Mouse (Mus musculus): ENCODE measurements around the gene Smagp. TPM values are rescaled to one million over a fixed set of nuclear protein-coding genes. Genes with fewer than 3 reads are reported as not detected.

The Smagp gene
- total RNA-seq, 2 experiments from 2014 or later, result 2.1 to 2.7 TPM

- DNase-seq (ENCODE audit: low spot score in 2 of 2), result no peak
These were observed 28.9 kb upstream of the Smagp start for GRCm38 (mm10) chr15:100665411-100666218.

DNA sequence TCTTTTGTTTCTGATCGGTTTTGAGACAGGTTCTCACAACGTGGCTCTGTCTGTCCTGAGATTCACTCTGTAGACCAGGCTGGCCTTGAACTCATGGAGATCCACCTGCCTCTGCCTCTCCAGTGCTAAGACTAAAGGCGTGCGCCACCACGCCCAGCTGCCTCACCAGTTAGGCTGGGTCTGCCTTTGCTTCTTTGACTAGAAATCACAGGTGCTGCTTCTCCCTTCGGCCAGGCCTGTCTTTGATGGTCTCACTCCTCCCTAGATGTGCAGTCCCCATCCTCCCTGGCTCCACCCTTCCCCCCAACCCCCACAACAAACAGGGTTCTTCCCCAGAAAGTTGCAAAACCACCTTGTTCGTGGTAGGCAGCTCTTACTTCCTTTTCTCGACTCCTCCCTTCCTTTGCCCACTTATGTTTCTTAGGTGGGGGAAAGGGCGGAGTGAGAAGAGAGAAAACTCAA lies 28.1 kb upstream of the Smagp start:
- DNase-seq (ENCODE audit: low spot score in 2 of 2), result no peak

GRCm38 (mm10) chr15:100660805-100661204 lies 24.1 kb upstream of the Smagp start:
- DNase-seq (ENCODE audit: low spot score in 2 of 2), result no peak

GRCm38 (mm10) chr15:100660306-100660705 lies 23.6 kb upstream of the Smagp start:
- DNase-seq (ENCODE audit: low spot score in 2 of 2), result peak in 1 of 2 experiments; percentile 40

GRCm38 (mm10) chr15:100655201-100655600 lies 18.5 kb upstream of the Smagp start:
- DNase-seq (ENCODE audit: low spot score in 2 of 2), result no peak

DNA sequence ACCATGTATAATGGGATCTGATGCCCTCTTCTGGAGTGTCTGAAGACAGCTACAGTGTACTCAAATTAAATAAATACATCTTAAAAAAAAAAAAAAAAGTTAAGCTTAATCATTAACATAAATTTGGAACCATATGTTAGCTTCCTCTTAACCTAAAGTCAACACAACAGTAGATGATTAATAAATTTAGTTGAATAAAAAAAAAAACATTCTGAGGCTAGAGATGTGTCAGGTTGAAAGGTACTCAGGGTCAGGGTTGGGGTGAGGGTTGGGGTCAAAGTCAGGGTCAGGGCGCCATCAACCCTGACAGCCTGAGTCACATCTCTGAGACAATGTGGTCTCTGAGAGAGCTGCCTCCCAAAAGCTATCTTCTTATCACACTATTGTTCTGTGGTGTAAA lies 17.5 kb upstream of the Smagp start:
- no peak for DNase-seq (ENCODE audit: low spot score in 2 of 2)

GRCm38 (mm10) chr15:100651610-100652009 lies 14.9 kb upstream of the Smagp start:
- no peak for DNase-seq (ENCODE audit: low spot score in 2 of 2)

DNA sequence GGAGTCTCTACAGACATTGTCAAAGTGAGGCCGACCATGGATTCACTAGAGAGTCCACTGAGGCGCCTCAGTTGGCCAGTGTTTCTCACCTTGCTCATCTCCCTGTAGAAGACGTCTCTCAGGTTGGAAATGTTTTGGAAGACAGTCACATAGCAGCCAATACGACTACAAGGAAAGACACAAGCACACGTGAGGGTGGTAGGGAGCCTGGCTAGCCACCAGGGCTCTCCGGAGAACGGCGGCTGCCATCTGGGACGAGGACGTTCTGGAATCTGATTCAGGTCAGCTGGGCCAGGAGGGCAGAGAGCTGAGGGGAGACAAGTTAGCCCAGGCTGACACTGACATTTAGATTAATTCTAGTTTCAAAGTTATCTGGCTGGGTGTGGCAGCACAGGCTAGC lies 13.4 kb upstream of the Smagp start:
- no peak for DNase-seq (ENCODE audit: low spot score in 2 of 2)

DNA sequence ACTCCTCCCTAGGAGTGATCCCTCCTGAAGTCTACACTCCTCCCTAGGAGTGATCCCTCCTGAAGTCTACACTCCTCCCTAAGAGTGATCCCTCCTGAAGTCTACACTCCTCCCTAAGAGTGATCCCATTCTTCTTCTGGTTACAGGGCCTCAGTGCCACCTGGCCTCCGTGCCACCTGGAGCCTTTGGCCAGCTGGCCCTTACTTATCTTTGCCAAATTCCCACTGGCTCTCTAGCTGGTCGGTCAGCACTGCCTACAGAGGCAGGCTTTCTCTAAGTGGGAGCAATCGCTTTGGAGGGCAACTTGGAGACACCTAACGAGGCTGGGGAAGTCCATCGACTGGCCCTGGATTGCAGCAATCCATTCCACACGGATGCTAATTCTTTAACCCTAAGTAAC lies 9.4 kb upstream of the Smagp start:
- no peak for DNase-seq (ENCODE audit: low spot score in 2 of 2)

DNA sequence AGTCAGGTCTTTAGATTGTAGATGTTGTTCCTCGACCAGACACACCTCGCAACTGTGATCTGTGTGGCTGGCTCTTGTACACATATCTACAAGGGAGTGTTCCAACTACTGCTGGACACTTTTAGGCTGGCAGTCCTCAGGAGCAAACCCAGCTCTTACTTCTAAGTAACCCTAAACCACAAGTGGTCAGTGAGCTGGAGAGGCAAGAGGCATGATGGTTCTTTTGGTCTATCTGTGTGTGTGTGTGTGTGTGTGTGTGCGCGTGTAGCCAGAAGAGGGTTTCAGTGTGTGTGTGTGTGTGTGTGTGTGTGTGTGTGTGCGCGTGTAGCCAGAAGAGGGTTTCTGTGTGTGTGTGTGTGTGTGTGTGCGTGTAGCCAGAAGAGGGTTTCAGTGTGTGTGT lies 5.7 kb upstream of the Smagp start:
- DNase-seq (ENCODE audit: low spot score in 2 of 2), result no peak

DNA sequence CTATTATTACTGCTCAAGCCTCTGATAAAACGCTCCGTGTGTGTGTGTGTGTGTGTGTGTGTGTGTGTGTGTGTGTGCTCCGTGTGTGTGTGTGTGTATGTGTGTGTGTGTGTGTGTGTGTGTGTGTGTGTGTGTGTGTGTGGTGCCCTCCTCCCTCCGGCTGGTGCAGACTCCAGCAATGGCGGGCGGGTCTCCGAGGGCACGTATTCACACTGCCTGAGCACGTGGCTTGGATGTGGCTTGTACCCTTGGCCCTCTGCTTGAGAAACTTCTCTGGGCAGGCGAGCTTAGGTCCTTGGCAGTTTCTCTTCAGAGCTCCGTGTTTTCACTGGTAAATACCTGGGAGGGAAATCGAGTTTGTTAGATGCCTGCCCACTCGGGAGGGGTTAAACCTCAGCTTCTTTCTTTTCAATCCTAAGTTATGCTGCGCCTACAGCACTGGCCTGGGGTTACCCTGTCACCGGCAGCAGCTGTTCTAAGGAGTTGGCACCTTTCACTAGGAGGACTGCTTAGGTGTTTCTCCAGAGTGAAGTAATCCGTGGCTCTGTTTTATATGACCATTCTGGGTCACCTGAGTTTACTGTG lies 4.6 kb upstream of the Smagp start:
- DNase-seq (ENCODE audit: low spot score in 2 of 2), result no peak

GRCm38 (mm10) chr15:100639972-100640750 lies 3.4 kb upstream of the Smagp start:
- DNase-seq (ENCODE audit: low spot score in 2 of 2), result no peak

DNA sequence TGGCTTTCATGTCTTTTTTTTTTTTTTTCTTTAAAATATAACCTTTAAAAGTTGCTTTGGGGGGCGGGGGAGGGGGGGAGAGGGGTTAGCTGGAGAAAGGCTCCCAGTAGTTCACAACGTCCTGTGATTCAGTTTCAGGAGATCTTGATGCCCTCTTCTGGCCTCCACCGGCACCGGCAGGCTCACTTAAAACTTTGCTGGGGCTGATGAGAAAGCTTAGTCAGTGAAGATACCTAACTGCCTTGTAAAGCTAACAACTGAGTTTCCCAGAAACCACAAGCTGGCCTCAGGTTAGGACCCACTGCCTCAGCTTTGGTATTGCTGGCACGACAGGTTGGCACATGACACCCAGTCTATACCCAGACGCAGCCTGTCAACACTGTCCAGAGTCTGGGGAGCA lies 921 bp upstream of the Smagp start:
- no peak for DNase-seq (ENCODE audit: low spot score in 2 of 2)

DNA sequence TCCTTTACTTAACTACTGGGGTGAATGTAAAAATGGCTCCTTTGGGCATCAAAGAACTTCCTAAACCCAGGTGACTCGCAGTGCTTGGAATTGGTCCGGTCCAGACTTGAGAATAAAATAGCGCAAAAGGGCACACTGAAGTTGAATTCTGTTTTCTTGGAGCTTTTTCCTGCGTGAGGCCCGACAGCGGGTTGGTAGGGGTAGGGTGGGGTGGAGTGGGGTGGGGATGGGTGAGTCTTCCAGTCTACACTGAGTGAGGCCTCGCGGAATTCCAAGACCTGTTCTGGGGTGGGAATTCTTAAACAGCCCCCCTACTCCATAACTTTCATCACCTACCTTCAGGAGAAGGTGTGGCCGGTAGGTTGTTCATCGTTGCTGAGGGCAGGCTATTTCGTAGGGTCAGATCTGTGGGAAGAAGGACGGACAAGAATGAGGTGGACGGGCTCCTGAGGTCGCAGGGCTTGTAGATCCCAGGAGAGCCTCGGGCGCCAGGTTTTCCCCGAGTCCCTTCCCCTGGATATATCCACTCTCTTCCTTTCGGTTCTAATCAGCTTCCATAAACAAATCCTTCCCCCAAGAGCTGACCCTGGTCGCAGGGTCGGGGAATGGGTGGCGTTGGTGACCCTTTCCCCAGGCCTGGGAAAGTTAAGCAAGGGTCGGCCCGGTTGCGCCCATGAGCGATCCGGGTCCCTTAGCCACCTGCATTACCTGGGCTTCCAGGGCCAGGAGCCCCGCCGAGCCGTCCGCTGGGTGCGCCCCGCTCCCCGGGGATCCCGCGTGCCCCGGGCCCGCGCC lies 692 bp downstream of the Smagp start:
- DNase-seq (ENCODE audit: low spot score in 2 of 2), result no peak

DNA sequence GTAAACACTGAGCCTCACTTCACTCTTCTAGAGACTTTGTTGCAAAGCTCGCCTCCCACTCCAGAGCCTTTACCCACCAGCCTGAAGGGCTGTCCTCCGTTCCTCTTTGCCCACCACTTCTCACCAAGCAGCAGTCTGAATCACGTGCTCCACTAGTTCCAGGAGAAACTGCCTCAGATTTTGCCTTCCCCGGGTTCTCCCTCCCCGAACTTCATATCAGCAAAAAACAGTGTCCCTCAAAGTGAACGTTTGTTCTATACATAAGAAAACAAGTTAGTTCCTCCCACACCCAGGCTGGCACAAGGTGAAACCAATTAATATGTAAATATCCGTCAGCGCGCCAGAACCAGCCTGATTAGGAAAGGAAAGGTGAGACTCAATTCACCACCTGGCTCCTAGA lies 1.5 kb downstream of the Smagp start:
- DNase-seq (ENCODE audit: low spot score in 2 of 2), result no peak

DNA sequence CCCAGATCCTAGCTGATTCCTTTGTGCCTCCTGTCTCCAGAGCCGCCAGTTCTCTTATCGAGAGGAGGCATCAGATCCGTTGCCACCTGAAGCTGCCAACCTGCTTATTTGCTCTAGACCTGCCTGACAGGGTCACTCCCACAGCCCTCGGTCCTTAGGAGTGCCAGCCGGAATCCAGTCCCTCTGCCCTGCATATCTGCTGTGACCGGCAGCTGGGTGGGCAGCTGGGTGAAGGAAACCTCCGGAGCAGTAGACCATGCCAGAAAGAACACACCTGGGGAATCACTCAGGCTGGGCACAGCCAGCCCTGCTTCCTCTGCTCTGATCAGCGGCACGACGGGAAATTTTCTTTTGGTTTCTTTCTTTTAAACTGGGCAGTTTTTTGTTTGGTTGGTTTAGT lies 3.4 kb downstream of the Smagp start:
- DNase-seq (ENCODE audit: low spot score in 2 of 2), result no peak

- no peak for DNase-seq (ENCODE audit: low spot score in 2 of 2)
These were observed 4.4 kb downstream of the Smagp start for GRCm38 (mm10) chr15:100632323-100632722.

GRCm38 (mm10) chr15:100631454-100632170 lies 5.1 kb downstream of the Smagp start:
- DNase-seq (ENCODE audit: low spot score in 2 of 2), result no peak

GRCm38 (mm10) chr15:100630126-100630525 lies 6.6 kb downstream of the Smagp start:
- no peak for DNase-seq (ENCODE audit: low spot score in 2 of 2)

DNA sequence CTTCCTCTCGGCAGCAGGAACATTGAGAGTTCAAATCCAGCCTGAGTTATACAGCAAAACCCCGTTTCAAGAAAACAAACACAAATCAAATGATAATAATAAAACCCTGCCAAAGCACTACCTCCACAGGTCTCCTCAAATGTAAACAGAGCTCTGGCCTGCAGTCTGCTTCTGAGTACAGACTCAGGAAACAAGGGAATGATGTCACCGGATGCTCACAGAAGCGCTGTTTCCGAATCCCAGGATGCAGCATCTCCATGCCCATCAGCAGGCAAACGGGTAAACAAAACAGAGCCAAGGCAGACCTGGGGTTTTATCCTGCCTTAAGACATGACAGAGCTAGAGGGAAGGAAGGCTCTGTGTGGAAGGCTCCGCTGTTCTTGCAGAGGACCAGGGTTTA lies 7.9 kb downstream of the Smagp start:
- no peak for DNase-seq (ENCODE audit: low spot score in 2 of 2)

Measured in layer of hippocampus, postnatal 14 days (tissue).